Mouse (Mus musculus): Measurements from ENCODE around the gene Gse1. TPM values are rescaled to one million over a fixed set of nuclear protein-coding genes. Genes with fewer than 3 reads are reported as not detected.
A peak's percentile ranks its signal among the peaks of the same experiment; 100 is the strongest.

Gse1 gene
- polyA plus RNA-seq, 1 experiment from 2014 or later, result 23.9 TPM

- 60% methylated on average over 2 of the region's 2 CpGs for WGBS
- Histone ChIP-seq H3K4me1 (replicated peaks; ENCODE audit: control insufficient read depth, insufficient read depth, low read length) (peaks cover 34% of the 10 kb centered on the region), H3K9me3 (ENCODE audit: control insufficient read depth, low read length) (no peaks in the 10 kb centered on the region), H3K4me2 (replicated peaks) (no peak overlapping the region), H3K4me3 (replicated peaks; ENCODE audit: low read length) (no peak overlapping the region), H3K36me3 (replicated peaks; ENCODE audit: control insufficient read depth, insufficient read depth) (no peaks in the 10 kb centered on the region), H3K9ac (peak overlapping the region; percentile 9; the same call in 1 of the 2 replicates), H3K27me3 (ENCODE audit: control insufficient read depth, insufficient read depth, low read length) (no peaks in the 10 kb centered on the region), H3K27ac (peak overlapping the region; percentile 55)
- ATAC-seq (ENCODE audit: low FRiP score) (no peak), DNase-seq (ENCODE audit: low spot score) (no peak)
These were observed 243.5 kb downstream of the Gse1 start for GRCm38 (mm10) chr8:120471752-120472151.

GRCm38 (mm10) chr8:120472230-120472629 is 244.0 kb downstream of the Gse1 start:
- H3K9ac ChIP-seq, result 0 out of 2 replicates have a peak overlapping the region, but pooled peaks have one; percentile 9
- DNase-seq (ENCODE audit: low spot score), result no peak
- no peak overlapping the region for H3K4me3 ChIP-seq (replicated peaks; ENCODE audit: low read length)
- peaks cover 38% of the 10 kb centered on the region for H3K4me1 ChIP-seq (replicated peaks; ENCODE audit: control insufficient read depth, insufficient read depth, low read length)
- WGBS, result 26% methylated on average over 16 of the region's 16 CpGs
- no peaks in the 10 kb centered on the region for H3K27me3 ChIP-seq (ENCODE audit: control insufficient read depth, insufficient read depth, low read length)
- H3K4me2 ChIP-seq (replicated peaks), result no peak overlapping the region
- H3K27ac ChIP-seq, result peak overlapping the region; percentile 55
- H3K9me3 ChIP-seq (ENCODE audit: control insufficient read depth, low read length), result no peaks in the 10 kb centered on the region
- no peak for ATAC-seq (ENCODE audit: low FRiP score)
- no peaks in the 10 kb centered on the region for H3K36me3 ChIP-seq (replicated peaks; ENCODE audit: control insufficient read depth, insufficient read depth)

GRCm38 (mm10) chr8:120473729-120474364 is 245.6 kb downstream of the Gse1 start:
- H3K4me3 ChIP-seq (replicated peaks; ENCODE audit: low read length), result no peak overlapping the region
- DNase-seq (ENCODE audit: low spot score) (no peak), ATAC-seq (ENCODE audit: low FRiP score) (no peak)
- H3K9me3 ChIP-seq (ENCODE audit: control insufficient read depth, low read length), result no peaks in the 10 kb centered on the region
- peaks cover 40% of the 10 kb centered on the region for H3K4me1 ChIP-seq (replicated peaks; ENCODE audit: control insufficient read depth, insufficient read depth, low read length)
- H3K4me2 ChIP-seq (replicated peaks), result no peak overlapping the region
- 79% methylated on average over 13 of the region's 13 CpGs for WGBS
- no peak overlapping the region for H3K27ac ChIP-seq
- no peak overlapping the region for H3K9ac ChIP-seq
- no peaks in the 10 kb centered on the region for H3K27me3 ChIP-seq (ENCODE audit: control insufficient read depth, insufficient read depth, low read length)
- no peaks in the 10 kb centered on the region for H3K36me3 ChIP-seq (replicated peaks; ENCODE audit: control insufficient read depth, insufficient read depth)

- 87% methylated on average over 11 of the region's 11 CpGs for WGBS
- ATAC-seq (ENCODE audit: low FRiP score), result no peak
- Histone ChIP-seq H3K4me3 (replicated peaks; ENCODE audit: low read length) (no peak overlapping the region), H3K27me3 (ENCODE audit: control insufficient read depth, insufficient read depth, low read length) (no peaks in the 10 kb centered on the region), H3K27ac (0 out of 2 replicates have a peak overlapping the region, but pooled peaks have one; percentile 1), H3K4me1 (replicated peaks; ENCODE audit: control insufficient read depth, insufficient read depth, low read length) (peaks cover 39% of the 10 kb centered on the region), H3K9me3 (ENCODE audit: control insufficient read depth, low read length) (no peaks in the 10 kb centered on the region), H3K36me3 (replicated peaks; ENCODE audit: control insufficient read depth, insufficient read depth) (no peaks in the 10 kb centered on the region), H3K9ac (no peak overlapping the region), H3K4me2 (replicated peaks) (no peak overlapping the region)
- no peak for DNase-seq (ENCODE audit: low spot score)
These were observed 246.4 kb downstream of the Gse1 start for GRCm38 (mm10) chr8:120474496-120475235.

GRCm38 (mm10) chr8:120475462-120476201 is 247.4 kb downstream of the Gse1 start:
- DNase-seq (ENCODE audit: low spot score) (no peak), ATAC-seq (ENCODE audit: low FRiP score) (no peak)
- no peaks in the 10 kb centered on the region for H3K36me3 ChIP-seq (replicated peaks; ENCODE audit: control insufficient read depth, insufficient read depth)
- H3K9ac ChIP-seq, result no peak overlapping the region
- H3K4me1 ChIP-seq (replicated peaks; ENCODE audit: control insufficient read depth, insufficient read depth, low read length), result peaks cover 37% of the 10 kb centered on the region
- H3K4me3 ChIP-seq (replicated peaks; ENCODE audit: low read length), result no peak overlapping the region
- no peaks in the 10 kb centered on the region for H3K9me3 ChIP-seq (ENCODE audit: control insufficient read depth, low read length)
- no peak overlapping the region for H3K4me2 ChIP-seq (replicated peaks)
- WGBS, result 77% methylated on average over 10 of the region's 10 CpGs
- no peaks in the 10 kb centered on the region for H3K27me3 ChIP-seq (ENCODE audit: control insufficient read depth, insufficient read depth, low read length)
- H3K27ac ChIP-seq, result no peak overlapping the region

- Histone ChIP-seq H3K27ac (peak overlapping the region; percentile 61), H3K36me3 (replicated peaks; ENCODE audit: control insufficient read depth, insufficient read depth) (no peaks in the 10 kb centered on the region), H3K4me2 (replicated peaks) (no peak overlapping the region), H3K4me1 (replicated peaks; ENCODE audit: control insufficient read depth, insufficient read depth, low read length) (peaks cover 26% of the 10 kb centered on the region), H3K9ac (peak overlapping the region; percentile 29; the same call in 1 of the 2 replicates), H3K27me3 (ENCODE audit: control insufficient read depth, insufficient read depth, low read length) (no peaks in the 10 kb centered on the region), H3K9me3 (ENCODE audit: control insufficient read depth, low read length) (no peaks in the 10 kb centered on the region), H3K4me3 (replicated peaks; ENCODE audit: low read length) (no peak overlapping the region)
- WGBS, result 28% methylated on average over 25 of the region's 25 CpGs
- ATAC-seq (ENCODE audit: low FRiP score), result peak; percentile 10; the same call in 1 of the 2 replicates
- DNase-seq (ENCODE audit: low spot score), result no peak
These were observed 248.7 kb downstream of the Gse1 start for GRCm38 (mm10) chr8:120476711-120477575.

- Histone ChIP-seq H3K36me3 (replicated peaks; ENCODE audit: control insufficient read depth, insufficient read depth) (no peaks in the 10 kb centered on the region), H3K9ac (no peak overlapping the region), H3K9me3 (ENCODE audit: control insufficient read depth, low read length) (no peaks in the 10 kb centered on the region), H3K27me3 (ENCODE audit: control insufficient read depth, insufficient read depth, low read length) (no peaks in the 10 kb centered on the region), H3K4me2 (replicated peaks) (no peak overlapping the region), H3K4me1 (replicated peaks; ENCODE audit: control insufficient read depth, insufficient read depth, low read length) (peaks cover 20% of the 10 kb centered on the region), H3K27ac (no peak overlapping the region), H3K4me3 (replicated peaks; ENCODE audit: low read length) (no peak overlapping the region)
- WGBS, result 92% methylated on average over 11 of the region's 11 CpGs
- DNase-seq (ENCODE audit: low spot score) (no peak), ATAC-seq (ENCODE audit: low FRiP score) (no peak)
These were observed 250.5 kb downstream of the Gse1 start for GRCm38 (mm10) chr8:120478754-120479153.

GRCm38 (mm10) chr8:120479691-120480090 is 251.4 kb downstream of the Gse1 start:
- WGBS, result 81% methylated on average over 4 of the region's 4 CpGs
- ATAC-seq (ENCODE audit: low FRiP score) (no peak), DNase-seq (ENCODE audit: low spot score) (no peak)
- Histone ChIP-seq H3K9ac (no peak overlapping the region), H3K27me3 (ENCODE audit: control insufficient read depth, insufficient read depth, low read length) (no peaks in the 10 kb centered on the region), H3K36me3 (replicated peaks; ENCODE audit: control insufficient read depth, insufficient read depth) (no peaks in the 10 kb centered on the region), H3K27ac (no peak overlapping the region), H3K4me2 (replicated peaks) (no peak overlapping the region), H3K4me1 (replicated peaks; ENCODE audit: control insufficient read depth, insufficient read depth, low read length) (peaks cover 28% of the 10 kb centered on the region), H3K4me3 (replicated peaks; ENCODE audit: low read length) (no peak overlapping the region), H3K9me3 (ENCODE audit: control insufficient read depth, low read length) (no peaks in the 10 kb centered on the region)
